Mouse (Mus musculus) testis, adult 2 months (tissue): ENCODE data around the gene Farp1.

Source experiments
- CTCF ChIP-seq: fragments of 200-500 bp; IDR thresholded peaks from 2 replicates; pipeline ENCODE4 v1.5.1; 2012; ENCODE audit warnings: low read depth, mild to moderate bottlenecking, inconsistent platforms, low read length, moderate library complexity; ENCODE audit not compliant: control insufficient read depth, insufficient read depth, insufficient replicate concordance
- POLR2A ChIP-seq: fragments of 200-500 bp; IDR thresholded peaks from 2 replicates; pipeline ENCODE4 v1.6.1; 2012; ENCODE audit warnings: low read depth, mild to moderate bottlenecking, inconsistent platforms, low read length, moderate library complexity; ENCODE audit not compliant: control insufficient read depth

GRCm38 (mm10) chr14:121151837-121152236, 116.8 kb downstream of the Farp1 start:
- no peak for TF ChIP-seq POLR2A
- TF ChIP-seq CTCF = no peak
